Mouse (Mus musculus) CH12.LX (cell line): ENCODE data around the gene Itga2b. TPM values are rescaled to one million over a fixed set of nuclear protein-coding genes. Genes with fewer than 3 reads are reported as not detected.

Source experiments
- DNase-seq: peaks from one replicate; pipeline ENCODE4 v3.0.0-alpha.2; 2013; ENCODE audit errors: extremely low read depth
- H3K27ac ChIP-seq: 2 replicates; pipeline ENCODE4 v1.5.1; 2012; ENCODE audit warnings: low read depth, mild to moderate bottlenecking, control low read depth, moderate library complexity; ENCODE audit not compliant: insufficient read depth
- H3K27me3 ChIP-seq: replicated peaks from 2 replicates; pipeline ENCODE3; 2012; ENCODE audit warnings: inconsistent platforms
- H3K36me3 ChIP-seq, 2 experiments: replicated peaks in 1 of 2; 2 replicates each; pipeline versions ENCODE3 to v1.6.1; 2012; ENCODE audit warnings: inconsistent platforms in 1 of 2, low read length in 1 of 2, mild to moderate bottlenecking in 1 of 2, mixed read lengths in 1 of 2, moderate library complexity in 1 of 2; ENCODE audit not compliant: control insufficient read depth in 1 of 2, insufficient read depth in 1 of 2
- H3K4me1 ChIP-seq, 2 experiments: 2 replicates each; pipeline ENCODE4 v1.6.1; 2012; ENCODE audit warnings: inconsistent platforms in 1 of 2, moderate library complexity in 1 of 2; ENCODE audit not compliant: insufficient read depth in 2 of 2, control insufficient read depth in 1 of 2
- H3K4me2 ChIP-seq: 2 replicates; pipeline ENCODE4 v1.6.1; 2012; ENCODE audit warnings: low read depth, mild to moderate bottlenecking, control low read depth; ENCODE audit not compliant: poor library complexity, insufficient read depth, severe bottlenecking
- H3K4me3 ChIP-seq, 3 experiments: fragments of 150-350 bp in 1 of 3; sonication (generic) in 1 of 3; replicated peaks in 1 of 3; 2 replicates each; pipeline versions ENCODE3 to v1.5.1; 2011 to 2012; ENCODE audit warnings: low read depth in 2 of 3, low read length in 2 of 3, mild to moderate bottlenecking in 2 of 3, moderate library complexity in 2 of 3, control low read depth in 1 of 3, improper control_type of control experiment in 1 of 3, inconsistent platforms in 1 of 3, mixed read lengths in 1 of 3; ENCODE audit not compliant: poor library complexity in 1 of 3
- H3K79me2 ChIP-seq: replicated peaks from 2 replicates; pipeline ENCODE4 v1.6.1; 2012; ENCODE audit warnings: mild to moderate bottlenecking, moderate library complexity; ENCODE audit not compliant: control insufficient read depth, poor library complexity, insufficient read depth, severe bottlenecking; ENCODE audit errors: extremely low read depth
- H3K9ac ChIP-seq: 2 replicates; pipeline ENCODE4 v1.6.1; 2012; ENCODE audit warnings: low read depth, mild to moderate bottlenecking, control low read depth, moderate library complexity; ENCODE audit not compliant: insufficient read depth
- H3K9me3 ChIP-seq: replicated peaks from 2 replicates; pipeline ENCODE3; 2012; ENCODE audit warnings: low read length, inconsistent platforms, mixed read lengths
- CHD1 ChIP-seq: IDR thresholded peaks from 2 replicates; pipeline ENCODE4 v1.6.1; 2012; ENCODE audit warnings: low read depth, low read length, improper control_type of control experiment, inconsistent platforms
- CHD2 ChIP-seq: IDR thresholded peaks from 2 replicates; pipeline ENCODE4 v1.6.1; 2011; ENCODE audit warnings: low read length, improper control_type of control experiment
- E2F4 ChIP-seq: IDR thresholded peaks from 2 replicates; pipeline ENCODE4 v1.6.1; 2011; ENCODE audit warnings: low read depth, low read length, improper control_type of control experiment; ENCODE audit not compliant: insufficient replicate concordance
- EP300 ChIP-seq: IDR thresholded peaks from 2 replicates; pipeline ENCODE4 v1.6.1; 2011; ENCODE audit warnings: low read length, improper control_type of control experiment
- JUN ChIP-seq: IDR thresholded peaks from 2 replicates; pipeline ENCODE4 v1.6.1; 2011; ENCODE audit warnings: low read depth, mild to moderate bottlenecking, low read length, improper control_type of control experiment, moderate library complexity; ENCODE audit not compliant: insufficient read depth
- JUND ChIP-seq: conservative IDR thresholded peaks from 2 replicates; pipeline ENCODE4 v1.6.1; 2011; ENCODE audit warnings: low read depth, low read length, improper control_type of control experiment
- KAT2A ChIP-seq: IDR thresholded peaks from 2 replicates; pipeline ENCODE4 v1.6.1; 2012; ENCODE audit warnings: low read length, improper control_type of control experiment, inconsistent platforms; ENCODE audit not compliant: insufficient replicate concordance
- MAFK ChIP-seq: IDR thresholded peaks from 2 replicates; pipeline ENCODE4 v1.6.1; 2011; ENCODE audit warnings: low read length, improper control_type of control experiment; ENCODE audit not compliant: insufficient replicate concordance
- MEF2A ChIP-seq: IDR thresholded peaks from 2 replicates; pipeline ENCODE4 v1.6.1; 2014; ENCODE audit warnings: low read depth, mild to moderate bottlenecking, inconsistent platforms, low read length, improper control_type of control experiment, borderline replicate concordance
- MXI1 ChIP-seq: IDR thresholded peaks from 2 replicates; pipeline ENCODE4 v1.6.1; 2011; ENCODE audit warnings: mild to moderate bottlenecking, low read depth, low read length, improper control_type of control experiment
- NELFE ChIP-seq: IDR thresholded peaks from 2 replicates; pipeline ENCODE4 v1.6.1; 2011; ENCODE audit warnings: low read depth, low read length, improper control_type of control experiment
- NRF1 ChIP-seq: IDR thresholded peaks from 2 replicates; pipeline ENCODE4 v1.6.1; 2014; ENCODE audit warnings: low read depth, mild to moderate bottlenecking, inconsistent platforms, low read length, improper control_type of control experiment, moderate library complexity
- POLR2A ChIP-seq: IDR thresholded peaks from 2 replicates; pipeline ENCODE4 v1.6.1; 2011; ENCODE audit warnings: low read depth, mild to moderate bottlenecking, improper control_type of control experiment, low read length
- RAD21 ChIP-seq: IDR thresholded peaks from 2 replicates; pipeline ENCODE4 v1.6.1; 2011; ENCODE audit warnings: low read depth, mild to moderate bottlenecking, low read length, improper control_type of control experiment, moderate library complexity
- RCOR1 ChIP-seq: conservative IDR thresholded peaks from 2 replicates; pipeline ENCODE4 v1.6.1; 2012; ENCODE audit warnings: low read depth, mild to moderate bottlenecking, inconsistent platforms, low read length, improper control_type of control experiment
- TBP ChIP-seq: conservative IDR thresholded peaks from 2 replicates; pipeline ENCODE4 v1.6.1; 2011; ENCODE audit warnings: low read depth, low read length, improper control_type of control experiment
- TCF12 ChIP-seq: IDR thresholded peaks from 2 replicates; pipeline ENCODE4 v1.6.1; 2014; ENCODE audit warnings: low read depth, mild to moderate bottlenecking, inconsistent platforms, low read length, improper control_type of control experiment
- UBTF ChIP-seq: IDR thresholded peaks from 2 replicates; pipeline ENCODE4 v1.6.1; 2012; ENCODE audit warnings: low read depth, mild to moderate bottlenecking, inconsistent platforms, low read length, improper control_type of control experiment, moderate library complexity
- USF1 ChIP-seq: IDR thresholded peaks from 2 replicates; pipeline ENCODE4 v1.6.1; 2014; ENCODE audit warnings: low read depth, mild to moderate bottlenecking, inconsistent platforms, low read length, improper control_type of control experiment
- ZC3H11A ChIP-seq: IDR thresholded peaks from 2 replicates; pipeline ENCODE4 v1.6.1; 2012; ENCODE audit warnings: low read depth, mild to moderate bottlenecking, inconsistent platforms, low read length, improper control_type of control experiment
- ZKSCAN1 ChIP-seq: IDR thresholded peaks from 2 replicates; pipeline ENCODE4 v1.6.1; 2012; ENCODE audit warnings: low read depth, inconsistent platforms, low read length, improper control_type of control experiment, borderline replicate concordance
- ZMIZ1 ChIP-seq: IDR thresholded peaks from 2 replicates; pipeline ENCODE4 v1.6.1; 2012; ENCODE audit warnings: low read depth, mild to moderate bottlenecking, inconsistent platforms, low read length, improper control_type of control experiment
- dilution Hi-C: fragments of 300-500 bp; cut with MboI; formaldehyde crosslinking; loops from 2 replicates; pipeline ENCODE4 v1.14.3; 2020; ENCODE audit warnings: low sequenced_read_pairs; ENCODE audit not compliant: extremely low pct_unique_long_range_greater_than_20kb, extremely low pct_ligation_motif_present
- in situ Hi-C: fragments of 300-500 bp; cut with MboI; formaldehyde crosslinking; loops from 3 replicates; pipeline ENCODE4 v1.14.3; 2019; ENCODE audit warnings: low sequenced_read_pairs, low pct_ligation_motif_present, low pct_unique_long_range_greater_than_20kb, mixed read lengths
- polyA plus RNA-seq: library from polyadenylated mRNA; unstranded; fragments of >175 nt; gene quantifications from 2 replicates; pipeline ENCODE4 v1.2.1, GENCODE M21; 2012; ENCODE audit warnings: low read depth; ENCODE audit not compliant: insufficient read length
- total RNA-seq, 2 experiments: library from RNA; depleted of rRNA; stranded (reverse); fragments of 300-350 nt in 1 of 2; fragments of >200 nt in 1 of 2; gene quantifications; 2 replicates each; pipeline ENCODE4 v1.2.3; 2012 to 2014

The Itga2b gene
- total RNA-seq (2012; rRNA removed), result 2.2 and 3.0 TPM in 2 replicates
- total RNA-seq (2014; rRNA removed), result 0.81 and 0.95 TPM in 2 replicates
- polyA plus RNA-seq, result 2.3 and 3.6 TPM in 2 replicates

- DNase-seq, result no peak
- no peak for TF ChIP-seq MXI1
- TF ChIP-seq KAT2A, result no peak
- no peak for TF ChIP-seq MEF2A
- no peak for TF ChIP-seq E2F4
- TF ChIP-seq JUN, result no peak
- no peak for TF ChIP-seq ZC3H11A
- no peak for TF ChIP-seq NELFE
- no peak for TF ChIP-seq TBP
- no peak for TF ChIP-seq ZMIZ1
- TF ChIP-seq USF1, result no peak
- TF ChIP-seq CHD2, result no peak
- no peak for TF ChIP-seq RAD21
- no peak for TF ChIP-seq TCF12
- no peak for TF ChIP-seq NRF1
- no peak for TF ChIP-seq UBTF
- no peak for TF ChIP-seq EP300
- H3K36me3 ChIP-seq, result peaks cover 0 to 24% of the 10 kb centered on the region in 2 experiments
- no peak within 1 kb of the TSS for H3K4me2 ChIP-seq
- H3K27me3 ChIP-seq, result peaks cover 19% of the 10 kb centered on the region
- H3K4me3 ChIP-seq, result no peak within 1 kb of the TSS
- no peaks in the 10 kb centered on the region for H3K79me2 ChIP-seq
- in situ Hi-C loops, result no loop called here
- no peak within 1 kb of the TSS for H3K27ac ChIP-seq
- dilution Hi-C loops, result no loop called here
- peaks cover 9 to 20% of the 10 kb centered on the region in 2 experiments for H3K4me1 ChIP-seq
- no peak within 1 kb of the TSS for H3K9ac ChIP-seq
- no peaks in the 10 kb centered on the region for H3K9me3 ChIP-seq
These were observed at the start of gene Itga2b for GRCm38 (mm10) chr11:102469648-102470357. TSS of gene Itga2b (minus strand) at chr11:102470122.

GRCm38 (mm10) chr11:102514793-102515424, 45.0 kb upstream of the Itga2b start:
- dilution Hi-C loops (no loop called here), in situ Hi-C loops (no loop called here)
- H3K9me3 ChIP-seq, result no peaks in the 10 kb centered on the region
- TF ChIP-seq ZMIZ1, result no peak
- no peak for TF ChIP-seq NELFE
- no peak for TF ChIP-seq POLR2A
- no peak for TF ChIP-seq RCOR1
- TF ChIP-seq CHD2, result no peak
- TF ChIP-seq MAFK, result no peak
- no peak for TF ChIP-seq CHD1
- no peak for TF ChIP-seq JUND
- TF ChIP-seq MXI1, result no peak
- no peak for TF ChIP-seq ZKSCAN1
- H3K4me3 ChIP-seq, result no peak overlapping the region
- H3K4me2 ChIP-seq, result no peak overlapping the region
- peaks cover 9 to 57% of the 10 kb centered on the region in 2 experiments for H3K36me3 ChIP-seq
- H3K79me2 ChIP-seq, result no peaks in the 10 kb centered on the region; the same call in 1 of the 2 replicates
- H3K4me1 ChIP-seq, result peaks cover 0 to 3% of the 10 kb centered on the region in 2 experiments; a peak in 1 of 4 replicates
- H3K27ac ChIP-seq, result no peak overlapping the region
- no peak overlapping the region for H3K9ac ChIP-seq
- H3K27me3 ChIP-seq, result no peaks in the 10 kb centered on the region
- DNase-seq, result no peak
